Mouse (Mus musculus) cortical plate, adult 2 months (tissue): Measurements from ENCODE around the gene Plb1.

ENCODE experiments used
- CTCF ChIP-seq: fragments of 200-500 bp; IDR thresholded peaks from 2 replicates; pipeline ENCODE4 v1.5.1; 2011; ENCODE audit warnings: mild to moderate bottlenecking, control low read depth, low read length; ENCODE audit not compliant: insufficient read depth; ENCODE audit errors: extremely low read depth
- POLR2A ChIP-seq: fragments of 200-500 bp; IDR thresholded peaks from 2 replicates; pipeline ENCODE4 v1.6.1; 2011; ENCODE audit warnings: mild to moderate bottlenecking, low read length, control low read depth; ENCODE audit not compliant: insufficient read depth; ENCODE audit errors: extremely low read depth

DNA sequence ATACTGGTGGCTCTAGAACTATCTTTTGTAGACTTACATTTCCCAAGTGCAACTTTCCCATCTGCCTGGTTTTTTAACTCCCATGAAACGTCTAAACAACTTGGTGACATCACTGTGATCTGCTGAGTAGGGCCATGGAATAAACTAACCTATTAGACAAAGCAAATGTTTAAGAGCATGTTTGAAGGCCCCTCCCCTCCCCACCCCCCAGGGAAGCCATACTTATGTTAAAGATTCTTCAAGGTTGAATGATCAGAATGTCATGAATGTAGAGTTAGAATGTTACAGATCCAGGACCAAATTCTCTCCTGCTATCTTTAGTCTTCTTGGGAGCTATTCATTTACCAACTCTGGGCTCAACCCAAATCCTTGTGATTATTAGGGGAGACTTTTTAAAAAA is 107.7 kb downstream of the Plb1 start:
- no peak for TF ChIP-seq CTCF
- no peak for TF ChIP-seq POLR2A
